Mouse (Mus musculus): ENCODE results near the gene Apbb2.

DNA sequence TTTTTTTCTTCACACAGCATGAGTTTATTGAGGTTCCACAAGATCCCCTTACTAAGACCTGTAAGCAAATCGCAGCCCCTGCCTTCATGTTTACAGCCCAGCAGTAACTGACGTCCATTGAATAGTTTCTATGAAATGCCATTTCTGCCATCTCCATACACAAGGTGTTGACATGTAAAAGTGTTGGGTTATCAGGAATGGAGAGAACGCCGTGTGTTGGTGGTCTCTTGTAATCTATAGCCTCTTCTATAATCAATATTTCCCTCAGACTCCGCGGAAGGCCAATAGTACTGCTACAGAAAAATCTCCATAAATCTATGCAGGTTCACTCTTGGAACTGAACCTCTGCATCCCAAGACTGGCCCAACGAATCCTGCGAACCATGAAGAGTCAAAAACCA lies 1.1 kb upstream of the Apbb2 start:
- TF ChIP-seq POLR2A (IDR thresholded peaks at IDR 0.05; ENCODE audit: borderline replicate concordance, extremely low read depth, insufficient read depth, insufficient read length, poor library complexity, severe bottlenecking) (no peak), CTCF (IDR thresholded peaks at IDR 0.05; ENCODE audit: borderline replicate concordance, extremely low read depth, insufficient read depth, insufficient read length) (no peak)
